Mouse (Mus musculus) heart, adult 8-10 months (tissue): ENCODE measurements around the gene Tnnt1. TPM values are rescaled to one million over a fixed set of nuclear protein-coding genes. Genes with fewer than 3 reads are reported as not detected.
"Not testable (repeated sequence)": the region's sequence is repeated elsewhere in the genome, so short reads cannot be mapped to it uniquely, and the experiment has no call there.

Experiments
- DNase-seq: peaks from one replicate; pipeline ENCODE4 v3.0.0; 2022; ENCODE audit warnings: low spot score
- total RNA-seq, 4 experiments: library from RNA; stranded (reverse); gene quantifications; 2 replicates each; pipeline ENCODE4 v1.2.4; 2022

Tnnt1 gene
- total RNA-seq, result 10 to 100 TPM; 12.4 to 22.1 (median 19.0) TPM

DNA sequence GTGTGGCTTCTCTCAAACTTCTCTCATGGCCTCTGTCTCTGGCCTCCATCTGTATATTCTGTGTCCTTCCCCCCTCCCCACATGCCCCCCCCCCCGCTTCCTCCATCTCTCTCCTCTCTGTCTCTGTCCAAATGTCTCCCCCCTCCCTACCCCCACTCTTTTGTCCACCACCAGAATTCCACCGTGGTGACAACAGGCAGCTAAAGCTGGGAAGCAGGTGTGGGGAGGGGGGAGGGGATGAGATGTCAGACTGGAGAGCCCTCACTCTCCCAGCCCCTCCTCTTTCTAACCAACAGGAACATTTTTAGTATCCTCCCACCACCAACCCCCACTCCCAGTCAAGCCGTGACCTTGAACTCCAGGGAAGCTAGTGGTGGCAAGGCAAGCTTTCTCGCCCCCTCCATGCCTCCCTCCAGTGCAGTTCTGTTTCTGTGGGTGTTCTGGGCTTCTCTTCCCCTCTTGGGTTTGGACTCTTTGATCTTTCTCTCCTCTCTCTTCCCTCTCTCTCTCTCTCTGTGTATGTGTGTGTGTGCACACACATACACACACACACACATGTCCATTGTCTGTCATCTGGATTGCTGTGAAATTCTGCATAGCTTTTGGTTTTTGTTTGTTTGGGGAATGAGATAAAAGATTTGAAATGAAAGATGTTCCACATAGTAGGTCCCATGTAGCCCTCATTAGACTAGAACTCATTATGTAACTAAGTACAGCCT lies at the start of gene Tnnt1:
TSS of gene Tnnt1 (minus strand) at position 51 of the 719 bp plus-strand sequence.
- DNase-seq, result no peak

DNA sequence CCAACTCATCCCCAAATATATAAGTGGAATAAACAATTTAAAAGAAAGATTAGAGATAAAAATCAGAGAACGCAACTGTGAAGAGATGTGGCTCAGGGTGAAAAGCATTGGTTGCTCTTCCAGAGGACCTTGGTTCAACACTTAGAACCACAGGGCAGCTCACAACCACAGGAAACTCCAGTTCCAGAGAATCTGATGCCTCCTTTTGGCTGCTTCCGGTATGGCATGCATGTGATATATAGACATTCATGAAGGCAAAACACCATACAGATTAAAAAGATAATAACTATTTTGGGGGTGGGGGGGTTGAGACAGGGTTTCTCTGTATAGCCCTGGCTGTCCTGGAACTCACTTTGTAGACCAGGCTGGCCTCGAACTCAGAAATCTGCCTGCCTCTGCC lies 46.5 kb upstream of the Tnnt1 start:
- DNase-seq, result no peak

DNA sequence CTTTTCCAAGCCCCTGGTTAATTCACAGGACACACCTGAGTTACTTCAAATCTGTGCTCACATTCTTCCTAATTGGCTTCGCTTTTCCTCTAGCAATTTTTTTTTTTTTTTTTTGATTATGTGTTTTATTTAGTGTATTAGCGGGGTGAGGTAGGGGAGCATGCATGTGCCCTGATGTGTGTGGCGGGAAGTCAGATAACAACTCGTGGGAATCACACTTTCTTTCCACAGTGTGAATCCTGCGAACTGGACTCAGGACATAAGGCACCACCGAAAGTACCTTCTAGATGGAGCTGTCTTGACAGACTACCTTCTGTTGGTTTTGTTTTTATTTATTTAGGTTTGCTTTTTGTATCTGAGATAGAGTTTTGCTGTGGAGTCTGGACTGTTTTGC lies 41.0 kb upstream of the Tnnt1 start:
- no peak for DNase-seq

DNA sequence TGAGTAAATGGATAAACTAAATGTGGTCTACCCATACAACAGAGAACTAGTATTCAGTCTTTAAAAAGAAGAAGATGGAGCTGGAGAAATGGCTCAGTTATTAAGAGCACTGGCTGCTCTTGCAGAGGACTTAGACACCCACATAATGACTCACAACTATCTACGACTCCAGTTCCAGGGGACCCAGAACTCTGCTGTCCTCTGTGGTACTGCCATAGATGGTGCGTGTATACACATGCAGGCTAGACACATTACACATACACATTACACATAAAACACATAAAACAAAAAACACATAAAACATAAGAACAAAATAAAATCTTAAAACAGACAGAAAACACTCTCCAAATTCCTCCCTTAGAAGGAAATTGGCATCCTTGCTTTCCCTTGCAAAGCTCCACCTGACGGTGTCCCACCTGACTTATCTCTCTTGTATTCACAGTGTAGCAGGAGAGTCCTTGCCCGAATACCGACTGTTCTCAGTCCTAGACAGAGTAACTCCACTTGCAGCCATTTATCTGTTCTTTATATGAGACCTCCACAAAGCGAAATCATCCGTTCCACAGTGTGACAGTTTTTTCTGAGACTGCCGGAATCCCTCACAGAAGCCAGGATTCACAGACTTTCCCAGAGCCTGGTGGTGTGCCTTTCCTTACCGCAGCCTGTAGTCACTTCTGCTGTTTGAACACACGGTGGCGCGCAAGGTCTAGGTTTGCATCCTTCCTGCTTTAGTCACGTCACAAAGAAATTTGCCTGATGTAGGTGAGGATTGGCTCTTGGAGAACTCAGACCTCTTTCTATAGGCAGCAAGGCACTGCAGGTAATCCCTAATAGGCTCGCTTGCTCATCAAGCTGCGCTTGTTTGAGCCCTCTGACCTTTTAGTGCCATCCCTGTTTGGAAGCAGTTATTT lies 40.3 kb upstream of the Tnnt1 start:
- DNase-seq, result peak; percentile 61

DNA sequence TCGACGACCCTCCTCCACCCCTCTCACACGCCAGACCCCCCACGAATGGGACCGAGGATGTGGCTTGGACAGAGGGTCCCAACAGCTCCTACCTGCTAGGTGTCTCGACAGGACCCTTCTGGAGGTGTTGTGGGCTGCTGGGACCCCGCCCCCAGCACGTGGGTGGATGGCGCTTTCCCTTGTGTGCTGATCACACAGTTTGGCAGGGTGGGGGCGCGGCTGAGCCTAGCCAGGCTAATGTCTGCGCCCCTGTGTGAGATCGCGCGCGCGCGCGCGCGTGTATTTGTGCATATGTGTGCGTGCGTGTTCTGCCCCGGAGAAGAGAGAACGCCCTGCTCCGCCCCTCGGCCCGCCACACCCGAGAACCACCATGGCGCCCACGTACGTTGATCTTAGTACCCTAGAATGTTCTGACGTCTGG lies 31.0 kb upstream of the Tnnt1 start, which contains the start of gene Syt5:
TSS of gene Syt5 (minus strand) at position 321 of the 421 bp plus-strand sequence.
- DNase-seq, result no peak

DNA sequence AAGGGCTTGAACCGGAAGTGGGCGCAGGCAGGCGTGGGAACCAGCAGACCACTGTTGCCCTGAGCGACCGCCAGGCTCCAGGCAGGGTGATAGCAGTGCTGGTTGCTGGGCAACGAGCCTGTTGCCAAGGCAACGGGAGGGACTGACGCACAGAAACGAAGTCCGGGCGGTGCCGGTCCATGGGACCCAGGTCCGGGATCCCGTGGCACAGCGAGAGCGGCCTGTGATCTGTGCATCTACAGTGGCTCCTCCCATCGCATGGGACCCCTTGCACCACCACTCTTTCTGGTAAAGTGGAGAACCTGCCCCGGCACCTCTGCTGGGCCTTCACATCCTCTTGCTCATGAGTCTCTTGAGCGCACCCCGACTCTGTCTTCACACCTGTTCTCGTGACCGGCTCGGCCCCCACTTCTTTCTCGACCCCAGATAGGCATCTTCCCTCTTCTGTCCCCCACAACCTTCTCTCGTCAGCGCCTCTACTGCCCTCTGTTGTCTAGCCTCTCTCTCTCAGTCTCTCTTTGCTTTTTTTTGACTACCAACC lies 30.5 kb upstream of the Tnnt1 start:
- peak; percentile 17 for DNase-seq

DNA sequence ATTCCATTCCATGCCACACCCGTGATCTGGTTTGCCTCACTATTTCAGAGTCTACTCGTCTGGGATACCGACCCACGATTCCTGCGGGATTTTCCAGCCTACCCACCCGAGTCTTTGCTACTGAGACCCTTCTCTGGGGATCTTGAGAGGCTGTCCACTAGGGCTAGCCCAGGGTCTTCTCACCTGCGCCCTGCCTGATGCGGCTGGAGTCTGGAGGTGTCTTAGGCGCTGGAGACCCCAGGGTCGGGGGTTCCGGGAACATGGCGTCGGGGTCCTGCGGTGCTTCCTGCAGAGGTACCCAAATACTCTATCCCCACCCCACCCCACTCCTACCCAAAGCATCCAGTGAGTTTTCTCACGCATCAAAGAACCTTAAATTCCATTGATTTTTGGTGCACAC lies 29.9 kb upstream of the Tnnt1 start:
- DNase-seq, result no peak

DNA sequence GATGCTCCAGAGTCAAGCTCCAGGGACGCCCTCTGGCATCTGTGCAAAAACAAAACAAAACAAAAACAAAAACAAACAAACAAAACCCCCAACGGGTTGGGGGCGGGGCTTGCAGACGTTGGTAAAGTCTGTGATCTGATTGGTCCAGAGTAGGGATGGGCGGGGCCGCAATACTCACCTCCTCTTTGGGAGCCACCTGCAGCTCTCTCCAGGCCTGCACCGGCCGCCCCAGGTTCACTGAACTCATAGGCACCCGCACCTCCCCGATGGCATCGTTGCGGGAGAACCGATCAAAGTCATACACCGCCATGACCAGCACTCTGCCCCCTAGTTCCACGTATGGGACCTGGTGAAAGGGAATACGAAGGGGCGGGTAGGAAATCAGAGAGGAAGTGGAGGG lies 25.8 kb upstream of the Tnnt1 start:
- no peak for DNase-seq

DNA sequence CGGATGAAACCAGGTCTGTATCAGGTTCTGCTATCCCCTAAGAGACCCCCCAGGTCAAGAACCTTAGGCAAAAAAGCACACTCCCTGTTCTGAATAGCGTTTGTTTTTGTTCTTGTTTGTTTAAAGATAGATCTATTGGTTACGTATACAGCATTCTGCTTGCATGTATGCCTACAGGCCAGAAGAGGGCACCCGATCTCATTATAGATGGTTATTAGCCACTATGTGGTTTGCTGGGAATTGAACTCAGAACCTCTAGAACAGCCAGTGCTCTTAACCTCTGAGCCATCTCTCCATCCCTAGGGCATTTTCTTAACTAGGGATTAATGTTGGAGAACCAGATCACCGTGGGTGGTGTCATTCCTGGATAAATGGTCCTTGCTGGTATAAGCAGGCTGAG lies 25.2 kb upstream of the Tnnt1 start:
- DNase-seq, result no peak

DNA sequence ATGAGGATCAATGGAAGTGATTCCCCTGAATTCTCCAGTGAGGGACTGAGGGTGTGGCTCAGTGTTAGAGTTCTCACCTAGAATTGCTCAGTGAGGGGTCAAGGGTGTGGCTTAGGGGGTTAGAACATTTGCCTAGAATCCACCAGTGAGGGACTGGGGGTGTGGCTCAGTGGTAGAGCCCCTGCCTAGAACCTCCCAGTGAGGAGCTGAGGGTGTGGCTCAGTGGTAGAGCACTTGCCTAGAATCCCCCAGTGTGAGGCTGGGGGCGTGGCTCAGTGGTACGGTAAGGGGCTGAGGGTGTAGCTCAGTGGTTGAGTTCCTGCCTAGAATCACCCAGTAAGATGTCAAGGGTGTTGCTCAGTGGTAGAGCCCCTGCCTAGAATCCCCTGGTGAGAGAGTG lies 22.8 kb upstream of the Tnnt1 start:
- no peak for DNase-seq

DNA sequence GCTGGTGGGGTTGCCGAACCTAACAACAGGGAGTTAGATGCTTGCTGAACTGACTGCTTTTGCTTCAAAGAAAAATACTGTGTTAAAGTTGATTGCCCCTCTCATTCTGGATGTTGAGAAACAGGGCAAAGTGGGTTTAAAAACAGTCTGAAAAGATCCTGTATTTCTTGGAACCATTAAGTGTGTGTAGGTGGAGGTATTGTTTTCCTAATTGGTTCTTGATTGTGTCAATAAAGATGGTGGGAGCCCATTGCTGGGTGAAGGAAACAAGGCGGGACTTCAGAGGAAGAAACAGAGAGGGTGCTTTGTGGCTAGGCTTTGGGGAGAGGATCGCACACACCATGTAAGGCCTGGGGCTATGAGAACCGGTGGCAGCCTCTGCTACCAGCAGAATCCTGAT lies 21.0 kb upstream of the Tnnt1 start:
- DNase-seq, result no peak

DNA sequence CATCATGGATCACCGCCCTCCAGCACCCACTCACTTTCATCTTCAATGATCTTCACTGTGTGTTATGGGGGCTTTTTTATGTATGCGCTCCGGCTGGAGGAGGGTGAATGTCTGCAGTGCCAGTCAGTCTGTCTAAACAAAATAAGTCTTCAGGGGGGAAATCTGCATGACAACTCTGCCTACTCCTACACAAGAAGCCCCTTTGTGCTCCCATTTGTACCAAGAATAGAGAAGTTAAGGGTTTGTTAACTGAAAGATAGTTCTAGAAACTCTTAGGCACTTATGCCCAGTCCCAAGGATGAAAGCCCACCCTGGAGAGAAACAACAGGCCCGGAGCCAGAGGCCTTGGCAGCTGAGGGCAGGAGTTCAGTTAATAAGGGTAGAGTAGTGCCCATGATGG lies 20.2 kb upstream of the Tnnt1 start:
- no peak for DNase-seq

DNA sequence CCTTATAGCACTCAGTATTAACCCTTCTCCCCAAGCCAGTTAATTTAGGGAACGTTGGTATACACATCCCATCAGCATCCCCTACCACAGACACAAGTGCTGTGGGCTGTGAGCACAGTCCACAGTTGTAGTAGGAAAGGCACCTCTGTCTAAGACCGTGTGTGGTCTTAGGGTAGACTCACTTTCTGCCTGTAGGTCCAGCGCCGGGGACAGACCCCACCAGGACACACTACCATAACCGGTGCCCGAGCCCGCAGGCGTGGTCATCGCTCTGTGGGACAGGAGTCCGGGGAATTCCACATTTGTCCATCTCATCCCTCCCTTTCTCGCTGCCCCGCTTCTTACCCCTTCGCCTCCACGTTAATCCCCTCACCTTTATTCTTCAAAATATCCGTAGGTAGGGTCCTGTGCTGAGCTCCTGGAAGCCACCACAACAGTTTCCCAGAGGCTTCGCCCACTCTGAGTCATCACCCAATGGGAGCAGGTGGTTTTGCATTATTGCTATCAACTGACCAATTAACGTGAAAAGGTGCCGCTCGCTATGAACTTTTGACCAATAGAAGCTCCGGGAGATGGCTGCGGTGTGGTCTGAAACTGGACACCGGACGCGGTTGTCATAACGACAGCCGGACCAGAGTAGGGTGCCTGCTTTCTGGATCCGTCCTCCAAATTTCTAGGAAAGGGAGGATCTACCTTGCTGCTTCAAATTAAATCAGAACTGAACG lies 16.0 kb upstream of the Tnnt1 start, which contains the start of gene Dnaaf3:
TSS of gene Dnaaf3 (minus strand) at position 449 of the 725 bp plus-strand sequence.
- peak; percentile 67 for DNase-seq

DNA sequence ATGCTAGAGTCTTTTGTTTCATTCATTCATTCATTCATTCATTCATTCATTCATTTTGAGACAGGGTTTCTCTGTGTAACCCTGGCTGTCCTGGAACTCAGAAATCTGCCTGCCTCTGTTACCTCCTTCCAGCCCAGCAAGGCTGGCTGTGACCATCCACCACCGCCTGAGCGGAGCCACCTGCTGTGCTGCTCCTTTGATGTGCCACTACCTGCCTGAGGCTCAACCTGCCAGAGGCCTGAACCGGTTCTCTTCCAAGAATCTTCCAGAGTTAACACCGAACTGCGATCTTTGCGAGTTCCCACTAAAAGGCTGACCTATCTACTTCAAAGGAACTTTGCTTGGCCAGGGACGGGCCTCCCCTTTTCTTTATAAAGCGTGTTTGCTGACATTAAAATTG lies 14.0 kb upstream of the Tnnt1 start:
- DNase-seq, result not testable (repeated sequence)

DNA sequence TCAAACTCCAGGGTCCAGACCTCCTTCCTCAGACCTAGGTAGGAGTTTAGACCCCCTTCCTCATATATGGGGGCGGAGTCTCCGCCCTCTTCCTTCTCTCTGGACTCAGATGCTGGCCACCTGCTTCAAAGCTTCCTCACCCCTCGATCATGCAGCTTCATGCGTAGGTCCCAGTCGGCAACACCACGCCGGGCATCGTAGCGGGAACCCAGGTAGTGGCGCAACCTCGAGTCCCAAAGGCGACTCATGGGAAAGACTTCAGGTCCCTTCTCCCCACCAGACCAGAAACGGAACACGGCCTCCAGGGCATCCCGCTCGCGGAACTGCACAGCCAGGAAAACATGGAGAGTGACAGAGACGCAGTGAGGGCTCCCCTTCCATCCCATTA lies 11.1 kb upstream of the Tnnt1 start:
- DNase-seq, result no peak

DNA sequence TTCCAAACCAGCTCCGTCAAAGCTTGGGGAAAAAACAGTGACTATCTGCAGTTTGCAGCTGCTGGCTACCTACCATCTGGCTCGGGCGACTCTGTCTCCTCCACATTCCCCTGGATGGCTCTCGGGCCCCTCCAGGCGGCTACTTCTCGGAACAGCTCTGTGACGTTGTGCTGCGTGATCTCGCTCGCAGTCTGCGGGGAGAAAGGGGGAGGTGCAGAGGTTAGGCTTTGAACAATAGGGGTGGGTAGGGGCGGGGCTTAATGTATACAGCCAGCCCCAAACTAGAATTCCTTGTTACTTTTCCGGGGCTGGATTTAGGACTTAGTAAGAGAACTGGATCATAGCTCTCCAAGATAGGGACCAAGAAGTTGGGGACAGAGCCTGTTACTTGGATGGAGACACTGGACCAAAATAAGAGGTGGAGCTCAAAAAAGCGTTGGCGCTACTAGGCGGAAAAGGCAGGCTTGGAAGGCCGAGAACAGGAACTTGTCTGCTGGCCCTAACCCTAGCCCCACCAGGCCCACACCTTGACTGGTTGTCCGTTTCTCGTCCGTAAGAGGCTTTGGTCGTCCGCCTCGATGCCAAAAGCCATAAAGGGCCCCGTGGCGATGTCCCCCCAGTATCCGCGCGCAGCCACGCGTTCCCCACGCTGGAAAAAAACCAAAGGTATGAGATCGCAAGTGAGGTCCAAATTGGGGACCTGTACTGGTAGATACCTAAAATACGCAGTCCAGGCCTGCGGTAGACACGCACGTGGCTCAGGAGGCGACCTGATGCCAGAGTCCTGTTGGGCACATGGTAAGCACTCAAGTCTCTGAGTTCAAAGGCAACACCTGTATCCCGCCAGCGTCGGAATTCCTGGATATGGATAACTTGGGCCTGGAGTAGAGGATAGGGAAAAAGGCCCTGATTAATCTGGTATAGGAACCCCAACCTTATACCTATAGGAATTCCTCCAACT lies 10.4 kb upstream of the Tnnt1 start:
- peak; percentile 76 for DNase-seq

DNA sequence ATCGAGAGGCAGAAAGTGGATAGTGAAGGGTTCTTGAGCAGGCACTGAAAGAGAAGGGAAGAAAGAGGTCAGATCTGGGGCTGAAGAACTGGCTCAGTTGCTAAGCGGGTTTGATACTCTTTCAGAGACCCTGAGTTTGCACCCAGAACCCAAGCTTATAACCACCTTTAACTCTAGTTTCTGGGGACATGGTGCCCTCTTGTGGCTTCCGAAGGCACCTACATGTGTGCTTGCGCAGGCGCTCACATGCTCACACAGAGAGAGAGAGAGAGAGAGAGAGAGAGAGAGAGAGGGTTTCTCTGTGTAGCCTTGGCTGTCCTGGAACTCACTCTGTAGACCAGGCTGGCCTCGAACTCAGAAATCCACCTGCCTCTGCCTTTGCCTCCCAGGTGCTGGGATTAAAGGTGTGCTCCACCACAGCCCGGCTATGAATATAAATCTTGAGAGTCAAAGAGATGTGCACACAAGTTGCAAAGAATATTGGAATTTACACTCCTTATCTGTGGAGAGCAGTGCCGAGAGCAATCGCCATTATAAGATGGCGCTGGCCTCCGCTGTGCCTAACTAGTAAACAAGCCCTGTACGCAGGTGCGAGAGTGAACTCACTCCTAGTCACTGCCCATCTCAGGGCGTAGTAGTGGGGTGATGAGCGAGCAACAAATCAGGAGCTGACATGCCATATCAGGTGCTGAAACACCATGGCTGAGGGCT lies 8.2 kb upstream of the Tnnt1 start, which contains the start of gene Tnni3:
TSS of gene Tnni3 (minus strand) at position 18 of the 711 bp plus-strand sequence.
- DNase-seq, result not testable (repeated sequence)

DNA sequence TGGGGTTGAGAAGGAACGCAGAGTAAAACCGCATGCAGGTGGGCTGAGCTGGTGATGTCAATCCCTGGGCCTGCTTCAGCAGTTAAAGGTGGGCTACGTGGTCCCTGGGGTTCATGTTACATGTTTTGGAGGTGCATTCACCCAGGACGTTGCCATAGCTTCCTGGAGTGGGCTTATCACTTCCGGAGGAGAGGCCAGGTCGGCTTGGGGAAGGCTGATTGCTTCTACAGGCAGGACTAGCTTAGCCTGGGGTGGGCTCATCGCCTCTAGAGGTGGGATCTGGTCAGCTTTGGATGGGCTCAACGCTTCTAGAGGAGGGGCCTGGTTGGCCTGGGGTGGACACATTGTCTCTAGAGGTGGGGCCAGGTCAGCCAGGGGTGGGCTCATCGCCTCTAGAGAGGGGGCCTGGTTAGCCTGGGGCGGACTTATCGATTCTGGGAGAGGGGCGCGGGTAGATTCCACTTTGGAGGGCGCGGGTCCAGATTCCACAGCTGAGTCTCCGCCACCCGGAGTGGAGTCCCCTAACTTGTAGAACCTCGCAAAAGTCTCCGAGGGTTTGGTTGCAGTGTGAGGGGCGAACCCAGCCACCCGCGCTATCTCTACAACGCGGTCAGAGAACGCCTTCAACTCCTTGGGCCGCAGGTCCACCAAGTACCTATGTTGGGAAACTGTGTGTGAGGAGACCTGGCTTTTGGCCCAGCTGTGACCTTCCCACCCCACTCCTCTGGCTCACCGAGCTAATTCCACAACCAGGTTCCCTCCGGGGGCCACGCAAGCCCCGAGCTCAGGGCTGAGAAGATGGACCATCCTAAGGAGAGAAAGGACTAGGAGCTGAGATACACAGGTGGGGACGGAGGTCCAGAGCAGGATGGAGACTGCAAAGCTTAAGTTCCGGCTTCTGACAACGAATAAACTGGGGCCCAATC lies 7.3 kb upstream of the Tnnt1 start:
- no peak for DNase-seq

DNA sequence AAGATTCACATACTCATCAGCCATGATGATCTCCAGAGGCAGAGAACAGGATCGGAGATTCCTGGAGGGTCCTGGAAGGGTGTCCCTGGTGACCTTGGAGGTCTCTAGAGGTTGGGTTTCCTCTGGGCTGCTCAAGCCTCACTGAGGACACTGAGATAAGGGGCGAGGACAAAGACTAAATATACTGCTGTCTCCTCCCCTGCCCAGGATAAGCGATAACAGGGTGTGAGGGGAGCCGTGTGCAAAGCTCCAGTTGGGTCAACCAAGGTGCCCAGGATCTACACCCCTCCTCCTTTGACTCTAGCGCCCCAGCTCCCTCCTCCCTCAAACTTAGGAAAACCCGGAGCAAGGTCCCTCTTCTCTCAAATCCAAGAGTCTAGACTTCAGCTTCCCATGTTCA lies 6.1 kb upstream of the Tnnt1 start:
- DNase-seq, result peak; percentile 62
